Mouse (Mus musculus): ENCODE measurements around the gene Pkdrej. TPM values are rescaled to one million over a fixed set of nuclear protein-coding genes. Genes with fewer than 3 reads are reported as not detected.
A peak's percentile ranks its signal among the peaks of the same experiment; 100 is the strongest.
"Not testable (repeated sequence)": the region's sequence is repeated elsewhere in the genome, so short reads cannot be mapped to it uniquely, and the experiment has no call there.

Gene Pkdrej
- polyA plus RNA-seq (2012; ENCODE audit: insufficient read depth, low replicate concordance): not detected in 2 replicates

DNA sequence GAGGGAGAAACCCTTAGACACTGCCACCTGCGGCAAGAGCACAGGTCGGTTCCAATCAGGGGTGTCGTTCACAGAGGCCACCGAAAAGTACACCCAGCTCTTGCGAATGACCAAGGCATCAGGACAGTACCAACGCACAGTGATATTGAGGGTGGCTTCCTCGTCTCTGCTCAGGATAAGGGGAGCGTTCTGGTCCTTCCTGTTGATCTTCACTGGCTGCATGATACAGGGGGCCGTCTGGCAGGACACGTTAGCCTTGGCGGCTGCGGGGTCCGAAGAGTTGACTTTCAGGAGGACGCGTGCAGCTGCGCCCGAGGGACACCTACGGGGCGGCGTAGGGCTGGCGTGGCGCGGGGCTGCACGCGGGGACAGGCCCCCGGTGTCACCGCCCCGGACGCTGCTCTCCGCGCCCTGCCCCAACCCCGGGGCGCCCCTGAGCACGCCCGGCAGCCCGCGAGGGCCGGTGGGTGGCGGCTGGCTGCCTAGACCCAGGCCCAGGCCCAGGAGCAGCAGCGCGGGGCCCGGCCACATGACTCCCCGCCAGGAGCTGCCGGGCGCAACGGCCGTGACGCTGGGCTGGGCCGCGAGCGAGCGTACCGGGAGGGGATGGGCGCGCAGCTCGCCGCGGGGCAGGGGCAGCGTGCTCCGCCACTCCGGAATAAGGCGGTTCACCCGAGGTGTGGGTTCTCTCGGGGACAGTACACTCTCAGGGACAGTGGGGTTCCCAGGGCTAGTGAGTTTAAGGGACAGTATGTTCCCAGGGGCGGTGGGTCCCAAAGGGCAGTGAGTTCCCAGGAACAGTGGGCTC is at the start of gene Pkdrej:
TSS of gene Pkdrej (minus strand) at position 532 of the 808 bp plus-strand sequence.
- TF ChIP-seq FLI1 (IDR thresholded peaks at IDR 0.05; ENCODE audit: low read length) (no peak), GATA1 (IDR thresholded peaks at IDR 0.05; ENCODE audit: borderline replicate concordance, low read length) (no peak)
- Histone ChIP-seq H3K27me3 (replicated peaks) (peaks cover 73% of the 10 kb centered on the region), H3K4me3 (replicated peaks) (peak within 1 kb of the TSS; percentile 74), H3K36me3 (replicated peaks; ENCODE audit: low read length) (no peaks in the 10 kb centered on the region), H3K4me1 (peaks cover 11% of the 10 kb centered on the region; the same call in 1 of the 2 replicates), H3K9me3 (peaks cover 43% of the 10 kb centered on the region)

DNA sequence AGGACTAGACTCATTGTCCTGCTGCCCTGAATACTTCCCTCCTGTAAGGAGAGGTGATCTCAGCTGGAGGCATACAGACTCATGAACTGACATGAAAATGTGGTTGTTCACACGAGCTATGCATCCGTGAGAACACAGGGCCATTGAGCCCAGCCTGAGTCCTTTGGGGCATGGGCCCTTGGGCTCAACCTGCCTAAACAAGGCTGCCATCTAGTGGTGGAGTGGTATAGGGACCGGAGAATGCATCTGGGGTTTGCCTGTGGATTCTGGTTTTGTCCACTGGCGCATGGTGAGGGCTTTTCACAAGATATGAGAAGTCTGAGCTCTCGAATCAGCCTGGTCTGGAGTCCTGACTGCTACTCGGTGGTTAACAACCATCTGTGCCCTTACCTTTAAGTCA is 46.2 kb upstream of the Pkdrej start:
- TF ChIP-seq FLI1 (IDR thresholded peaks at IDR 0.05; ENCODE audit: low read length) (no peak), GATA1 (IDR thresholded peaks at IDR 0.05; ENCODE audit: borderline replicate concordance, low read length) (no peak)
- no peaks in the 10 kb centered on the region for H3K27me3 ChIP-seq (replicated peaks)
- peaks cover 100% of the 10 kb centered on the region for H3K36me3 ChIP-seq (replicated peaks; ENCODE audit: low read length)
- no peak overlapping the region for H3K4me3 ChIP-seq (replicated peaks)
- peaks cover 46% of the 10 kb centered on the region for H3K4me1 ChIP-seq
- no peaks in the 10 kb centered on the region for H3K9me3 ChIP-seq

DNA sequence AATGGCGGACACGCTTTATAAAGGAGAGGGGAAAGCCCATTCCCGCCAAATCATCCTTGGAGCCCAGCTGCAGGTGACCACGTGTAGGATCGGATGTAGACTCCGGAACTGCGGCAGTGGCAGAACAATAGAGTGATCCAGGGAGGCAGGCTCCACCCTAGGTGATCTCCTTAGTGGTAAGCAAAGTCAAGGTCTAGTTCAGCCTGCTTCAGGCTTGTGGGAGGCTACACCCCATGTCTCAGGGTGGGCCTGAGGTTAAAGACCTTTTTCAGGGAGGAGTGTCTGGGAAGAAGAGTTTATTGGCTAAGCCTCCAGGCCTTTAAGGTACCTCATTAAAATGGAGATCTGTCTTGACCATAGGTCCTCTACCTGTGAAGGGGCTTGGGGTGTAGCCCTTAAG is 44.4 kb upstream of the Pkdrej start:
- not testable (repeated sequence) for H3K27me3 ChIP-seq (replicated peaks); H3K9me3 ChIP-seq; H3K4me3 ChIP-seq (replicated peaks)
- Histone ChIP-seq H3K36me3 (replicated peaks; ENCODE audit: low read length) (peaks cover 99% of the 10 kb centered on the region), H3K4me1 (peaks cover 59% of the 10 kb centered on the region)

DNA sequence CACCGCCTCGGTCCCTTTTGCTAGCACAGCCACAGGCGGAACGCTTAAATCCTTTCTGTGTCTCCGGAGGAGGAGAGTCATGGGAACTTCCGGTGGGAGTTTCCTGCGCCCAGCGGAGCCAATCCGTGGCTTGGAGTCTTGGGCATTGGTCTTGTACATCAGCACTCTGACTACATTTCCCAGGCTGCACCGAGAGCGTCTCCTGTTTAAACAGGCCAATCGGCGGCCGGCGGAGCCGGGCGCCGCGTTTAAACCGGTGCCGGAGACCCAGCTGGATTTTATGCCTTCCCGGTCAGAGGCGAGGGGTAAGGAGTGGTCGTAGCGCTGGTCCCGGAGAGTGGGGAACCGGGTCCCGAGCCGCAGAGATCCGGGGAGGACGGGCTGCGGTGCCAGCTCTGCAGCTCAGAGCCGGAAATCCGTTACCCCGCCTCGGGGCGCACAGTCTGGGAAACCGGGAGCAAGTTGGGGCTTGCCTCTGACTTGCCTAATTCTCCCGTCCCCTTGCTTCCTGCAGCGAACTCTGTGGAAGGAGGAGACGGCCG is 38.0 kb upstream of the Pkdrej start, which contains the start of gene Gtse1:
TSS of gene Gtse1 (plus strand) at position 256 of the 542 bp plus-strand sequence.
- Histone ChIP-seq H3K4me3 (replicated peaks) (peak within 1 kb of the TSS; percentile 93), H3K9me3 (no peaks in the 10 kb centered on the region), H3K27me3 (replicated peaks) (peaks cover 5% of the 10 kb centered on the region), H3K36me3 (replicated peaks; ENCODE audit: low read length) (peaks cover 40% of the 10 kb centered on the region), H3K4me1 (peaks cover 55% of the 10 kb centered on the region)
- TF ChIP-seq FLI1 (IDR thresholded peaks at IDR 0.05; ENCODE audit: low read length) (peak; percentile 86; the same call in 1 of the 2 replicates), GATA1 (IDR thresholded peaks at IDR 0.05; ENCODE audit: borderline replicate concordance, low read length) (no peak)

DNA sequence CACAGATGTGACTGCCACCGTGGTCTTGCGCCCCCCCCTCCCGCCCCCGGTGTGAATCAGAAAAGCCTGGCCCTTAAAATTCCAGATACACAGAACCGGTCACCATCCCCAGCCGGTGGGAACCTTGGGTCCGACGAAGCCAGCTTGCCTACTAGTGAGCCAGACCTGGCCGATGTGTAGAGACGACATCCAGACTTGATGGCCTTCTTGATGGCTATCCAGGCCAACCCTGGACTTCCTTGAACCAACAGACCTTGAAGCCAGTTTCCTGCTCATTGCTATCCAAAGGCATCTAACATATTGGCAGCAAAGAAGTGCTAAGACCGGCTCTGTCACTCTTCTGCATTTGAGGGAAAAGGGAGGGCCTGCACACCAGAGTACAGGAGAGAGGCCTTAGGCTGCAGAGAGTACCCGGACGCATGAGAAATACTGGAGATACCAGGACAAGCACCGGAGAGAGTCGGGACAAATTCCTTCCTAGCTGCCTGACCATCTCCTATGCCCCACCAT is 37.5 kb upstream of the Pkdrej start:
- Histone ChIP-seq H3K36me3 (replicated peaks; ENCODE audit: low read length) (peaks cover 35% of the 10 kb centered on the region), H3K27me3 (replicated peaks) (peaks cover 8% of the 10 kb centered on the region), H3K4me1 (peaks cover 50% of the 10 kb centered on the region), H3K4me3 (replicated peaks) (peak overlapping the region; percentile 93), H3K9me3 (no peaks in the 10 kb centered on the region)
- TF ChIP-seq GATA1 (IDR thresholded peaks at IDR 0.05; ENCODE audit: borderline replicate concordance, low read length) (no peak), FLI1 (IDR thresholded peaks at IDR 0.05; ENCODE audit: low read length) (no peak)

DNA sequence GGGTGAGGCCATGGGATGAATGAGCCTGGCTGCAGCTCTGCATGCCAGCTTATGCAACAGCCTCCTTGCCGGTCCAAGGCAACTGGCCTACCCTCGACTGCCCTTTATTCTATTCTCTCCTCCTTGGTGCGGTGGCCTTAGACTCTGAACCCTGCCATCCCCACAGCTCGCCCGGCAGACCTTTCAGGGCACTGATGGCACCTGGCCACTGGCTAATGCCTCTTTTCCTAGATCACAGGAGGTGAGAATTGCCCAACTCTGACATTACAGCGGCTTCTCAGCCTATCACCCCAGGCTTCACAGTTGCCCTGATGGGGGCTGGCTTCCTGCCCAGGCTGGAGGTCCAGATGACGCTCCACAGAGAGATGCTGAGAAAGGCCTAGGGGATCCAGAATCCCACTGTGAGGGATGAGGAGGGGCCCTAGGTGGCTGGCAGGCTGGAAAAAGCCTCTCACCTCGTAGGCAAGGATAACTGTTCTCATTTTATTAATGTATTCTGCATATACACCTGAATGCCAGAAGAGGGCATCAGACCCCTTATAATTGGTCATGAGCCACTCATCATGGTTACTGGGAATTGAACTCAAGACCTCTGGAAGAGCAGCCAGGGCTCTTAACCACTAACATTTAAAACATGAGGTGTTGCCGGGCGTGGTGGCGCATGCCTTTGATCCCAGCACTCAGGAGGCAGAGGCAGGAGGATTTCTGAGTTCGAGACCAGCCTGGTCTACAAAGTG is 30.3 kb upstream of the Pkdrej start:
- Histone ChIP-seq H3K9me3 (no peaks in the 10 kb centered on the region), H3K4me1 (no peaks in the 10 kb centered on the region), H3K36me3 (replicated peaks; ENCODE audit: low read length) (no peaks in the 10 kb centered on the region), H3K27me3 (replicated peaks) (peaks cover 22% of the 10 kb centered on the region), H3K4me3 (replicated peaks) (peak overlapping the region; percentile 12)
- TF ChIP-seq GATA1 (IDR thresholded peaks at IDR 0.05; ENCODE audit: borderline replicate concordance, low read length): no peak
- no peak for TF ChIP-seq FLI1 (IDR thresholded peaks at IDR 0.05; ENCODE audit: low read length)

DNA sequence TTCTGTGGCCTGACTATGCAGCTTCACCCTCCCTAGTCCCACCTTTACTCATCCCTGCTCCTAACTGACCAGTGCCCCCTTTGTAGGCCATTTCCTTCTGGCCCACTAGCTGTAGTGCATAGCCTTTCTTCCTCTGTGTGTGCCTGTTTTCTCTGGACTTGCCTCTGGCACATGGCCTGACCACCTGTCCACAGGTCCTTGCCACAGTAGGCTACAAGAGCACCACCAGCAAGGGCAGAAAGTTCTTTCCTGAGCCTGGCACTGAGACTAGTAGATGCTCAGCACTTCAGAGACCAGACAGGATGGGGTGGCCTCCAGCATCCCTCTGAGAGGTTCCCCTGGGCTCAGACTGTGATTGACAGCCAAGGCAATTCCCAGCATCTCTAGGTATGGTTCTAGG is 23.5 kb upstream of the Pkdrej start:
- H3K4me3 ChIP-seq (replicated peaks): no peak overlapping the region
- TF ChIP-seq GATA1 (IDR thresholded peaks at IDR 0.05; ENCODE audit: borderline replicate concordance, low read length) (no peak), FLI1 (IDR thresholded peaks at IDR 0.05; ENCODE audit: low read length) (no peak)
- H3K36me3 ChIP-seq (replicated peaks; ENCODE audit: low read length): no peaks in the 10 kb centered on the region
- peaks cover 21% of the 10 kb centered on the region for H3K27me3 ChIP-seq (replicated peaks)
- H3K4me1 ChIP-seq: no peaks in the 10 kb centered on the region
- peaks cover 4% of the 10 kb centered on the region; the same call in 1 of the 2 replicates for H3K9me3 ChIP-seq

DNA sequence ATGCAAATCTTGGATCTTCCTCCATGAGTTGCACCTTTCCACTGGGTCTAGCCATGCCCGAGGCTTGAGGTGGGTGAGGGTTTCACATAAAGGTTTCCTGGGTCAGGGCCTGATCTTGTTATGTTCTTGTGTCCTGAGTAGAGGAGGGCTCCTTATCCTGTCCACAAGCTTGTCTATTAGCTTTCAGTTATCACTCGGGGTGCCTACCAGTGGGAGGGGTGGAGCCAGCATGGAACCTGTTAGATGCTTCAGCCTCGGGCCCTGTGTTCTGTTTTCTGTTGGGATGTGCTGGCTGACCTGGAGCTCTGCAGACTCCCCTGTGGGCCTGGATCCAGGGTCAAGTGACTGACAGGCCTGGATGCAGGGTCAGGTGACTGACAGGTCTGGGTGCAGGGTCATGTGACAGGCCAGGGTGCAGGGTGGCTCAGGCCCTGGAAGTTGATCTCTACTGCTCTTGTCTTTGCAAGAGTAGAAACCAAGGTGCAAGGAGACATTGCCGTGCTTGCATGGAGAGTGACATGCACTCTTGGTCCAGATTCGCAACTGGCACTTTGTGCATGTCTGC is 20.3 kb upstream of the Pkdrej start:
- peaks cover 19% of the 10 kb centered on the region for H3K27me3 ChIP-seq (replicated peaks)
- TF ChIP-seq GATA1 (IDR thresholded peaks at IDR 0.05; ENCODE audit: borderline replicate concordance, low read length) (no peak), FLI1 (IDR thresholded peaks at IDR 0.05; ENCODE audit: low read length) (no peak)
- H3K36me3 ChIP-seq (replicated peaks; ENCODE audit: low read length): no peaks in the 10 kb centered on the region
- H3K4me3 ChIP-seq (replicated peaks): no peak overlapping the region
- H3K9me3 ChIP-seq: peaks cover 4% of the 10 kb centered on the region; the same call in 1 of the 2 replicates
- no peaks in the 10 kb centered on the region for H3K4me1 ChIP-seq

DNA sequence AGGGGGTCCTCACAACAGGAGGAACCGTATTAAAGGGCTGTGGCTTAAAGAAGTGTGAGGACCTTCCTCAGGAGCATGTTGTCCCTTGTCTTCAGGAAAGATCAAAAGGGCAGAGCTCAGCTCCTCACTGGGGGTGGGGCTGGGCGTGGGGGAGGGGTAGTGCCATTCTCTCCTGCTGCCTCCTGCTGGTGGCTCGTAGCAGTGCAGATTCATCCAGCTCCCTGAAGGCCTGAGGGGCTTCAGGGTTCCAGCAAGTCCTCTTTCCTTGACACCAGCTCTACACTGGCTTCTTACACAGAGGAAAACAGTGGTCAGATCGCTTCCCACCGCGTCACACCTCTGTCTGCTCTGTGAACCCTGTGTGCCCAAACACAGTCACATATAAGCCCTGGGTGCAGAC is 19.4 kb upstream of the Pkdrej start:
- 0 out of 2 replicates have a peak, but pooled peaks cover under 1% of the 10 kb centered on the region for H3K9me3 ChIP-seq
- TF ChIP-seq FLI1 (IDR thresholded peaks at IDR 0.05; ENCODE audit: low read length) (no peak), GATA1 (IDR thresholded peaks at IDR 0.05; ENCODE audit: borderline replicate concordance, low read length) (no peak)
- H3K4me3 ChIP-seq (replicated peaks): no peak overlapping the region
- H3K27me3 ChIP-seq (replicated peaks): peaks cover 18% of the 10 kb centered on the region
- H3K4me1 ChIP-seq: no peaks in the 10 kb centered on the region
- peaks cover 3% of the 10 kb centered on the region for H3K36me3 ChIP-seq (replicated peaks; ENCODE audit: low read length)
